Mouse (Mus musculus) heart, embryonic 11.5 days (tissue): ENCODE measurements around the gene Apeh. TPM values are rescaled to one million over a fixed set of nuclear protein-coding genes. Genes with fewer than 3 reads are reported as not detected.

Experiments used
- ATAC-seq: fragments of 200-750 bp; cut with Nextera tagmentation; replicated peaks from 2 replicates; pipeline ENCODE4 v1.8.0; 2017; ENCODE audit warnings: moderate library complexity; ENCODE audit not compliant: insufficient number of reproducible peaks, low FRiP score, low TSS enrichment
- H3K27ac ChIP-seq: fragments of 300-500 bp; sonication (generic); 2 replicates; pipeline ENCODE4 v1.5.1; 2014; ENCODE audit warnings: mild to moderate bottlenecking, low read depth, low read length
- H3K27me3 ChIP-seq: fragments of 300-500 bp; sonication (generic); 2 replicates; pipeline ENCODE4 v1.6.1; 2014; ENCODE audit warnings: mild to moderate bottlenecking, low read length, mixed read lengths; ENCODE audit not compliant: control insufficient read depth, insufficient read depth
- H3K36me3 ChIP-seq: fragments of 300-500 bp; sonication (generic); 2 replicates; pipeline ENCODE4 v1.6.1; 2014; ENCODE audit warnings: mild to moderate bottlenecking, low read length, moderate library complexity, mixed read lengths; ENCODE audit not compliant: control insufficient read depth, insufficient read depth
- H3K4me1 ChIP-seq: fragments of 300-500 bp; sonication (generic); 2 replicates; pipeline ENCODE4 v1.6.1; 2014; ENCODE audit warnings: low read length; ENCODE audit not compliant: control insufficient read depth, insufficient read depth
- H3K4me2 ChIP-seq: fragments of 300-500 bp; sonication (generic); 2 replicates; pipeline ENCODE4 v1.6.1; 2014; ENCODE audit warnings: mild to moderate bottlenecking, moderate library complexity
- H3K4me3 ChIP-seq: fragments of 300-500 bp; sonication (generic); 2 replicates; pipeline ENCODE4 v1.5.1; 2014; ENCODE audit warnings: low read depth, low read length
- H3K9ac ChIP-seq: fragments of 300-500 bp; sonication (generic); 2 replicates; pipeline ENCODE4 v1.6.1; 2014; ENCODE audit warnings: mild to moderate bottlenecking, low read depth, low read length, moderate library complexity
- H3K9me3 ChIP-seq: fragments of 300-500 bp; sonication (generic); replicated peaks from 2 replicates; pipeline ENCODE4 v1.6.1; 2016; ENCODE audit warnings: low read length; ENCODE audit not compliant: control insufficient read depth
- WGBS: fragments of 180-500 bp; shearing (Covaris S2); extraction: QIAGEN DNeasy Blood & Tissue Kit; methylation state at CpG from one replicate; pipeline ENCODE4 v1.1.7; 2014; ENCODE audit not compliant: insufficient replicate concordance; 5-methylcytosine and 5-hydroxymethylcytosine counted together
- polyA plus RNA-seq: library from polyadenylated mRNA; unstranded; fragments of >200 nt; fragmentation: Nextera tagmentation; extraction: Ambion mirVana; gene quantifications from 2 replicates; pipeline ENCODE4 v1.2.1, GENCODE M21; 2014

Gene Apeh
- polyA plus RNA-seq, 1 experiment from 2014 or later, result 64.5 TPM

GRCm38 (mm10) chr9:108125731-108126130 is 31.3 kb upstream of the Apeh start:
- 81% methylated on average over 8 of the region's 8 CpGs for whole genome bisulfite sequencing
- no peak overlapping the region for H3K9ac ChIP-seq
- no peak; the same call in 1 of the 2 replicates for ATAC-seq
- H3K27ac ChIP-seq, result no peak overlapping the region
- no peaks in the 10 kb centered on the region for H3K9me3 ChIP-seq
- no peak overlapping the region for H3K4me3 ChIP-seq
- no peak overlapping the region for H3K4me2 ChIP-seq
- no peaks in the 10 kb centered on the region for H3K36me3 ChIP-seq
- H3K4me1 ChIP-seq, result 0 out of 2 replicates have a peak, but pooled peaks cover 6% of the 10 kb centered on the region
- H3K27me3 ChIP-seq, result peaks cover 8% of the 10 kb centered on the region

DNA sequence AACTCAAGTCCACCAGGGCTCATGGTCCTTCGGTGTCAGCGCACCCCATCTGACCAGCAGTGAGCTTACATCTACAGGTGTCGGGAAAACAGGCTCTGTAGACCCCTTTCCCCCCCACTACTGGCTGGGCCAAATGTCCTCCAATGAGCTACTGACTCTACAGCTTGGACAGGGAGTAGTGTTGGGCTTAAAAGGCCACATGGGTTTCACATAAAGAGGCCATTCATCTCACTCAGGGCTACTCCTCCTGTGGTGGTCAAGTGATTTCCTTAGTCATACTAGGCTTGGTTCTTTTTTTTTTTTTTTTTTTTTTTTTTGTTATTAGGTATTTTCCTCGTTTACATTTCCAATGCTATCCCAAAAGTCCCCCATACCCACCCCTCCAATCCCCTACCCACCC is 29.5 kb upstream of the Apeh start:
- Histone ChIP-seq H3K9me3 (no peaks in the 10 kb centered on the region), H3K36me3 (no peaks in the 10 kb centered on the region), H3K4me1 (peaks cover 19% of the 10 kb centered on the region), H3K9ac (no peak overlapping the region), H3K4me3 (no peak overlapping the region), H3K4me2 (no peak overlapping the region), H3K27ac (no peak overlapping the region), H3K27me3 (peaks cover 4% of the 10 kb centered on the region)
- no peak for ATAC-seq
- 82% methylated on average over 4 of the region's 4 CpGs for WGBS

DNA sequence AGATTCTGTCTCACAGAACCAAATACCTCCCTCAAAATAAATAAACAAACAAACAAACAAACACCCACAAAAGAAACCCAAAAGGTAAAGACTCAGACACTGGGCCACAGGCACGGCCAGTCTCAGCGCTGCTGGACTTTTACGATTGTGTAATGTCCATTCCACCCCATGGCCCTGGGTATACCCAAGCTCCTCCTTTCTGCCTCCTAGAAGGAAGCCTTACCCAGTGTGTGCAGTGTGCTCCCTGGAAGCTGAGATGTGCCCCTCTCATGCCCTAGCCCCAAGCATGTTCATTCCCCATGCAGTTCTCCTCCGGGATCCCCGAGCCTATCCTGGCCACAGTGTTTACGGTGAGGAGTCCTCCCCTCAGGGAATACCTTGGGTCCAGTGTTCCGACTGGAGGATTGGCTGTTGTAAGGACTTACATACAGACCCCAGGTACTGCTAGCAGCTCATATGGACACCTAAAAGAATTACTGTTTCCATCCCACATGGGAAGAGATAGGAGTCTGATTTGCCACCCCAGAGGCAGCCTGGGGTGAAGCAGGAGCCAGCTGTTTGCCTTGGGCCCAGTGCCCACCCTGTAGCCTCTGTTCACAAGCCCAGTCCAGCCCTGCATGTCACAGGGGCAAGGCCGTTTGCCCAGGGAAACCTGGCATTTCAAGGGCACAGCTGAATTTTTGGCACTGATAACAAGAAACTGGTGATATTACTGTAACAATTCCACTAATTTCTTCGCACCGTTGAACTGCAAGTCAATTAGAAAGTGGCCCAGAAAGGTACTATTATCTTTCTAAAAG is 27.0 kb upstream of the Apeh start:
- WGBS, result 86% methylated on average over 10 of the region's 10 CpGs
- H3K4me1 ChIP-seq, result peaks cover 15% of the 10 kb centered on the region
- H3K36me3 ChIP-seq, result no peaks in the 10 kb centered on the region
- no peaks in the 10 kb centered on the region for H3K9me3 ChIP-seq
- H3K27ac ChIP-seq, result no peak overlapping the region
- H3K4me2 ChIP-seq, result no peak overlapping the region
- no peak overlapping the region for H3K9ac ChIP-seq
- H3K4me3 ChIP-seq, result no peak overlapping the region
- no peaks in the 10 kb centered on the region for H3K27me3 ChIP-seq
- ATAC-seq, result no peak

- no peak overlapping the region for H3K4me2 ChIP-seq
- no peak overlapping the region for H3K4me3 ChIP-seq
- H3K4me1 ChIP-seq, result peaks cover 15% of the 10 kb centered on the region
- ATAC-seq, result no peak
- no peaks in the 10 kb centered on the region for H3K36me3 ChIP-seq
- WGBS, result 88% methylated on average over 8 of the region's 8 CpGs
- peak overlapping the region; percentile 70; the same call in 1 of the 2 replicates for H3K27ac ChIP-seq
- no peaks in the 10 kb centered on the region for H3K9me3 ChIP-seq
- no peak overlapping the region for H3K9ac ChIP-seq
- peaks cover 6% of the 10 kb centered on the region for H3K27me3 ChIP-seq
Observed at GRCm38 (mm10) chr9:108120671-108121070, 26.3 kb upstream of the Apeh start.

- Histone ChIP-seq H3K4me2 (peak overlapping the region; percentile 4; the same call in 1 of the 2 replicates), H3K4me3 (no peak overlapping the region), H3K9me3 (no peaks in the 10 kb centered on the region), H3K9ac (peak overlapping the region; percentile 44), H3K27ac (peak overlapping the region; percentile 70), H3K27me3 (peaks cover 13% of the 10 kb centered on the region), H3K36me3 (no peaks in the 10 kb centered on the region), H3K4me1 (peaks cover 15% of the 10 kb centered on the region)
- ATAC-seq, result peak; percentile 71; the same call in 1 of the 2 replicates
- 24% methylated on average over 10 of the region's 11 CpGs for WGBS
Observed at GRCm38 (mm10) chr9:108119891-108120411, 25.5 kb upstream of the Apeh start.

GRCm38 (mm10) chr9:108117143-108117542 is 22.7 kb upstream of the Apeh start:
- no peak overlapping the region for H3K4me2 ChIP-seq
- no peak overlapping the region for H3K4me3 ChIP-seq
- peaks cover 25% of the 10 kb centered on the region for H3K27me3 ChIP-seq
- WGBS, result 45% methylated on average over 4 of the region's 4 CpGs
- H3K36me3 ChIP-seq, result no peaks in the 10 kb centered on the region
- H3K9ac ChIP-seq, result no peak overlapping the region
- ATAC-seq, result no peak
- H3K27ac ChIP-seq, result no peak overlapping the region
- H3K4me1 ChIP-seq, result peaks cover 15% of the 10 kb centered on the region
- no peaks in the 10 kb centered on the region for H3K9me3 ChIP-seq

DNA sequence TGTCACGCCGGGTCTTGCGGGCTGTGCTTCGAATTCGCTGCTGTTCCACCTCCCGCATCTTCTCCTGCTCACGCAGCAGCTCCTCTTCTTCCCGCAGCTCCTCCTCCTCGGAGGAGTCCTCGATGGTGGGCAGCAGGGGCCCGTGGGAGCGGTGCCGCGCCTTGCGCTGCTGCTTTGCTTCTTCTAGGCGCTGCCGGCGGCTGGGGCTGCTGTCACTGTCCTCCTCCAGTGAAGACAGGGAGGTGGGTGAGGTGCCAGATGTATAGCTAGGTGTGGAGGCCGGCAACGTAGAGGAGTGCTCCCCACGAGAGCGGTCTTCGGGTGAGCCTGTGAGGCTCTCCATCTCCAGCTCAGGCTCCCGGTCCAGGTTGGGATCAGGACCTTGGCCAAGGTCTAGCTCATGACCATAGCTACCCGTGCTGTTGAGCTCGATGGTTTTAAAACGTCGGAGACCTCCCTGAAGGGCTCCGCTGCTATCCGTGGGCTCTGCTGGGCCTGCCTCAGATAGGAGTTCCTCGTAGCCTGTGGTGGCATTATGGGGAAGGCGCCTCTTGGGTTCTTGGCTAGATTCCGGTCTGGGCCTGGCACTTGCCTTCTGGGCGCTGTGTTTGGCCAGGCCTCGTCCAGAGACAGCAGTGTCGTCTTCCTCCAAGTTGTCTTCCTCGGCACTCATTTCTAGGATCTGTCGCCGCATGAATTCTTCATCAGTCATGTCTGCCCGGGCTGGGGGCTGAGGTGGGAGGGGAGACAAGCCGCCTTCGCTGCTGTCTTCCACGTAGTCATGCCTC is 21.1 kb upstream of the Apeh start:
- H3K4me2 ChIP-seq, result peak overlapping the region; percentile 42
- H3K27me3 ChIP-seq, result peaks cover 35% of the 10 kb centered on the region
- WGBS, result 57% methylated on average over 41 of the region's 43 CpGs
- no peaks in the 10 kb centered on the region for H3K36me3 ChIP-seq
- no peaks in the 10 kb centered on the region for H3K9me3 ChIP-seq
- H3K27ac ChIP-seq, result no peak overlapping the region
- ATAC-seq, result no peak
- H3K9ac ChIP-seq, result no peak overlapping the region
- H3K4me1 ChIP-seq, result peaks cover 23% of the 10 kb centered on the region
- H3K4me3 ChIP-seq, result 0 out of 2 replicates have a peak overlapping the region, but pooled peaks have one; percentile 5

DNA sequence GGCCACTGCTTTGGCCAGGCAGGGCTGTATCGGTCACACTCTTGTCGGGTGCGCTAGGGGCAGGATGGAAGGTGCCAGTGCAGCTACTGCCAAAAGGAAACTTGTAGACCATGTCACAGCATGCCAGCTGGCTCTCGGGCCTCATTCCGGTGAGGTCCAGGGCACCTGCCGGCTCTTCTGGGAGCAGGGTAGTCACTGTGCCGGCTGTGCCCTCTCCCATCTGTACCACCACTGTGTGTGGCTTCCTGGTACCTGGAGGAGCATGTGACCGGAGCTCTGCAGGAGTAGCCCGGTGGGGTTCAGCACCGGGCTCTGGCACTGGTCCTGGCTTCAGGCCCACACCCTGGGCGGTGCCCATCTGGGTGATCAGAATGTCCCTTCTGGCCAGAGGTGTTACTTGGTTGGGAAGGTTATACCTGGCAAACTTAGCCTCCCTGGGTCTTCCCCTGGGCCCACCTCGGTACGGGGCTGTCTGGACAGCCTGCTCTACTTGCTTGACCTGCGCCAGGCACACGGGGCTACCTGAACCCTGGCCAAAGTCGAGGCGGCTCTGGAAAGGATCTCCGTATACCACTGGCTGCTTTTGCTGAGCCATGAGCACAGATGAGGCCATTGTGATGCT is 18.4 kb upstream of the Apeh start:
- H3K27me3 ChIP-seq, result peaks cover 35% of the 10 kb centered on the region
- H3K9ac ChIP-seq, result no peak overlapping the region
- WGBS, result 90% methylated on average over 18 of the region's 18 CpGs
- H3K4me2 ChIP-seq, result no peak overlapping the region
- H3K9me3 ChIP-seq, result no peaks in the 10 kb centered on the region
- ATAC-seq, result no peak
- H3K4me1 ChIP-seq, result peaks cover 25% of the 10 kb centered on the region
- no peaks in the 10 kb centered on the region for H3K36me3 ChIP-seq
- no peak overlapping the region for H3K27ac ChIP-seq
- H3K4me3 ChIP-seq, result no peak overlapping the region
